Mouse (Mus musculus) C2C12 (cell line): ENCODE results near the gene Tpm1. TPM values are rescaled to one million over a fixed set of nuclear protein-coding genes. Genes with fewer than 3 reads are reported as not detected.

Source experiments
- H3K27me3 ChIP-seq: one replicate; pipeline ENCODE4 v1.6.1; 2011; ENCODE audit not compliant: control insufficient read depth, insufficient read depth, insufficient read length
- H3K36me3 ChIP-seq: one replicate; pipeline ENCODE4 v1.6.1; 2011; ENCODE audit not compliant: control insufficient read depth, insufficient read depth
- H3K4me3 ChIP-seq: one replicate; pipeline ENCODE4 v1.5.1; 2011; ENCODE audit warnings: mild to moderate bottlenecking, control low read depth; ENCODE audit not compliant: poor library complexity, insufficient read depth, severe bottlenecking
- H3K79me2 ChIP-seq: one replicate; pipeline ENCODE4 v1.6.1; 2011; ENCODE audit not compliant: control insufficient read depth, insufficient read depth
- H3K79me3 ChIP-seq: one replicate; pipeline ENCODE4 v1.6.1; 2011; ENCODE audit warnings: low read depth, control low read depth
- H3ac ChIP-seq: one replicate; pipeline ENCODE3; 2011; ENCODE audit warnings: low read depth; ENCODE audit not compliant: control insufficient read depth, insufficient read length
- CEBPB ChIP-seq: IDR thresholded peaks from one replicate; pipeline ENCODE4 v1.6.1; 2011; ENCODE audit warnings: low read depth, mild to moderate bottlenecking, control low read depth, moderate library complexity
- CTCF ChIP-seq: IDR thresholded peaks from one replicate; pipeline ENCODE4 v1.5.1; 2011; ENCODE audit not compliant: control insufficient read depth, insufficient read depth, insufficient read length
- FOSL1 ChIP-seq: IDR thresholded peaks from one replicate; pipeline ENCODE4 v1.8.0; 2011; ENCODE audit warnings: mild to moderate bottlenecking, low read length; ENCODE audit not compliant: poor library complexity, insufficient read depth, severe bottlenecking
- MAX ChIP-seq: IDR thresholded peaks from one replicate; pipeline ENCODE4 v1.6.1; 2011; ENCODE audit warnings: mild to moderate bottlenecking, control low read depth
- MYOD1 ChIP-seq: IDR thresholded peaks from one replicate; pipeline ENCODE4 v1.6.1; 2011; ENCODE audit warnings: low read depth; ENCODE audit not compliant: control insufficient read depth, insufficient read length
- MYOG ChIP-seq: IDR thresholded peaks from one replicate; pipeline ENCODE4 v1.6.1; 2011; ENCODE audit not compliant: control insufficient read depth, insufficient read length; ENCODE audit errors: extremely low read depth
- USF1 ChIP-seq: IDR thresholded peaks from one replicate; pipeline ENCODE4 v1.6.1; 2011; ENCODE audit warnings: low read depth, mild to moderate bottlenecking, control low read depth, moderate library complexity
- polyA plus RNA-seq: library from polyadenylated mRNA; unstranded; fragments of >200 nt; fragmentation: generic; extraction: Trizol; gene quantifications from one replicate; pipeline ENCODE4 v1.2.1, GENCODE M21; 2012; ENCODE audit warnings: missing spikeins

Tpm1 gene
- polyA plus RNA-seq, 1 experiment = 1,080 TPM

DNA sequence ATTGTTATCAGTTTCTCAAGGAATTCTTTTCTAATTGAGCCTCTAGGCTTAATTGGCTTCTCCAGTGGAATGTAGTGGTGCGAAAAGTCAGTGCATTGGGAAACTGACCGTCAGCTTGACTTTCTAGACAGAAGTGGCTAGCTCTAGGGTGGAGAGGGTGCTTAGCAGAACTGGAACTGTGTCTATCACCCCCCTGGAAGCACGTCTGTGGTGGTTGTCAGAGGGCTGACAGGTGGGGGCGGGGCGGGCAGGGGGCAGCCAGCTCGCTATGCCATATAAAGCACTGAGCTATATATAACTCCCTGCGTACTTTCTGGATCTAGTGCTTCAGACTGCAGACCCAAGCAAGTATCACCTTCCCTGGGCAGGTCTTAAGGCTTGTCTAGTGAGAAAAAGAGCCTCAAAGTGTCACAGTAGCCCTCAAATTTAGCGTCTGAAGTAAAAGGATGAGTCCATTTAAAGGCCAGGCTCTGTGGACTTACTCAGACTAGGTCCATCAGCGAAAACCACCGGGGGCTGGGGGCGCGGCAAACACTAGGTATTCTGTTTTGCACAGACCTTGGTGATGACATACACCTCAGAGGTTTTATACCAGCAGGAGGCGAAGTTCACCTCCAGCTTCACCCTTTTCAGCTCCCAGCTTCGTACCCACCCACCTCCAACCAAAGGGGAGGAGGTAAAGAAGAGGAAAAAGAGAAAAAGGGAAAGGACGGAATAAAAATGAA, 2.2 kb downstream of the Tpm1 start:
- no peaks in the 10 kb centered on the region for H3K27me3 ChIP-seq
- peaks cover 58% of the 10 kb centered on the region for H3K79me3 ChIP-seq
- peaks cover 43% of the 10 kb centered on the region for H3K36me3 ChIP-seq
- peak overlapping the region; percentile 60 for H3K4me3 ChIP-seq
- H3ac ChIP-seq = peak overlapping the region; percentile 63
- H3K79me2 ChIP-seq = peaks cover 71% of the 10 kb centered on the region
- TF ChIP-seq MYOG = no peak

DNA sequence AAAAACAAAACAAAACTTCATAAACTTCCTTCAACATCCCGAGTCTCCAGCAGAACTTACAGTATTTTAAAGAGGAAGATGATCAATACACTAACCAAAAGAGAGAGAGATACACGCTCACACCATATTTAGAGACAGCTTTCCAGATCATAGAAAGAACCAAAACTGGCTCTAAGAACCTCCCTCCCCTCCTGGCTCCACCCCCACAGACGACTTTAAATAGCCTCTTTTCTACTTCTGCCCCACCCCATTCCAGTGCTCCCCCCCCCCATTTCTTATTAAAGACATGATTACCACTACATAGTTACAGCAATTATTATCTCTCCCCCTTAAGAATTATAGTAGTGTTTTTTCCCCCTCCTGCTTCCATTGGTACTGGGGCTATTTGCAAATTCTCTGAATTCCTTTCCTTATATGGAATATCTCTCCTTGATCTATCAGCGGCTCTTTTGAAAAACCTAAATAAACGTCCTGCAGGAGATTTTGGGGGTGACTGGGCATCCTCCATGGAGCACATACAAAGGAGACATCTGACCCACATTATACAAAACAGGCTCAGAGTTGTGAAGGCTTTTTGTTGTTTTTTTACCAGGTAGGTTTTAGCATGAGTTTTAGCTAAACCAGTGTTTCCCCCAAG, 3.1 kb downstream of the Tpm1 start:
- TF ChIP-seq CTCF (no peak), MYOG (no peak)
- Histone ChIP-seq H3K4me3 (peak overlapping the region; percentile 60), H3K79me3 (peaks cover 67% of the 10 kb centered on the region), H3K79me2 (peaks cover 80% of the 10 kb centered on the region), H3K36me3 (peaks cover 53% of the 10 kb centered on the region), H3K27me3 (no peaks in the 10 kb centered on the region), H3ac (no peak overlapping the region)

DNA sequence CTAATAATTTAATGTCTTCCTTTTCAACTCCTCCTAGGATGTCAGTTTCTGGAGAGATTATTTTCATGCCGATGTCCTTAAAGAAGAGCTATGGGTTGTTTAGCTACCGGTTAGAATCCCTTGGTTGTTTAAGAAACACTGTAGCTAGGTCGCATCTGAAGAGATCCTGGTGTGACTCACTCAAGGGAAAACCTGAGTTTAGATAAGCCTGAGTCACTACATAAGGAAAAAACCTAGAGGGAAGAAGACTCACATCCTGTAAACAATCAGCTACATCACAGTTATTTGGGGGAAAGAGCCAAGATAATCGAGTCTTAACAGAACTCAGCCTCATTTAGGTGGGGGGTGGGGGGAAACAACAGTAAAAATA, 3.9 kb downstream of the Tpm1 start:
- no peak for TF ChIP-seq CTCF
- TF ChIP-seq MYOG = no peak
- no peak for TF ChIP-seq MAX
- TF ChIP-seq MYOD1 = no peak
- TF ChIP-seq CEBPB = no peak
- no peak for TF ChIP-seq FOSL1
- no peak for TF ChIP-seq USF1
- peaks cover 61% of the 10 kb centered on the region for H3K36me3 ChIP-seq
- H3K4me3 ChIP-seq = no peak overlapping the region
- H3K27me3 ChIP-seq = no peaks in the 10 kb centered on the region
- H3K79me2 ChIP-seq = peaks cover 88% of the 10 kb centered on the region
- H3ac ChIP-seq = no peak overlapping the region
- H3K79me3 ChIP-seq = peaks cover 75% of the 10 kb centered on the region

DNA sequence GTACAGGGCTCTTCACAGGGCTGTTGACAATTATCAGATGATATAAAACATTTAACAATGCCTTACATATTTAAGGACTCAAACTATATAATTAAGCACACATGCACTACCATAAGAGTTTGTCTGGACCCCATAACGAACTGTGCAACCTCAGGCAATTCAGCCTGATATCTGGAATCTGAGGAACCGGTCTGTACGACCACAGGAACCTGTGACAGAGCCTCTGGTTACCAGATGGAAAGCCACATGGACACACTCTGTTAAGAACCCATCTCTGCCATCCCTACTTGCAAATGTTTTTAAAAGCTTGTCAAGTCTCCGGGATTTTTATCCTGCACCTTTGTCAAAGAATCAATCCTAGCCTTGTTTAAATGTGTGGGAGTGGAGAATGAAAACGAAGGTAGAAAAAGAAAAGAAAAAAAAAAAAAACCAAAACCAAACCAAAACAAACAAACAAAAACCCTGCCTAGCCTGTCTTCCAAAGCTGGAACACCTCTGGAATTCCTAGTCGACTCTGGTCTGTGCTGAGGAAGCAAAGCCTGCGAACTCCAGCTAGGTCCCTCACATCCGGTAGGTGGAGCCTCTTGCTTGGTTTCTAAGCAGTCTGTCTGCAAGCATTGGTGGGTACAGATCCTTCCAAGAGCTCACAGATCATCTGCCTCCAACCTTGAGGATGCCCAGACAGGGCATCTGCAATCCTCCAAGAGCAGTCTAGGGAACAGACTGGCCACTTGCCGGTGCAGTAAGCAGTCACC, 4.5 kb downstream of the Tpm1 start:
- Histone ChIP-seq H3K27me3 (no peaks in the 10 kb centered on the region), H3K36me3 (peaks cover 66% of the 10 kb centered on the region), H3K79me2 (peaks cover 94% of the 10 kb centered on the region), H3ac (no peak overlapping the region), H3K4me3 (no peak overlapping the region), H3K79me3 (peaks cover 81% of the 10 kb centered on the region)
- TF ChIP-seq MYOD1 (no peak), CTCF (peak; percentile 34)

DNA sequence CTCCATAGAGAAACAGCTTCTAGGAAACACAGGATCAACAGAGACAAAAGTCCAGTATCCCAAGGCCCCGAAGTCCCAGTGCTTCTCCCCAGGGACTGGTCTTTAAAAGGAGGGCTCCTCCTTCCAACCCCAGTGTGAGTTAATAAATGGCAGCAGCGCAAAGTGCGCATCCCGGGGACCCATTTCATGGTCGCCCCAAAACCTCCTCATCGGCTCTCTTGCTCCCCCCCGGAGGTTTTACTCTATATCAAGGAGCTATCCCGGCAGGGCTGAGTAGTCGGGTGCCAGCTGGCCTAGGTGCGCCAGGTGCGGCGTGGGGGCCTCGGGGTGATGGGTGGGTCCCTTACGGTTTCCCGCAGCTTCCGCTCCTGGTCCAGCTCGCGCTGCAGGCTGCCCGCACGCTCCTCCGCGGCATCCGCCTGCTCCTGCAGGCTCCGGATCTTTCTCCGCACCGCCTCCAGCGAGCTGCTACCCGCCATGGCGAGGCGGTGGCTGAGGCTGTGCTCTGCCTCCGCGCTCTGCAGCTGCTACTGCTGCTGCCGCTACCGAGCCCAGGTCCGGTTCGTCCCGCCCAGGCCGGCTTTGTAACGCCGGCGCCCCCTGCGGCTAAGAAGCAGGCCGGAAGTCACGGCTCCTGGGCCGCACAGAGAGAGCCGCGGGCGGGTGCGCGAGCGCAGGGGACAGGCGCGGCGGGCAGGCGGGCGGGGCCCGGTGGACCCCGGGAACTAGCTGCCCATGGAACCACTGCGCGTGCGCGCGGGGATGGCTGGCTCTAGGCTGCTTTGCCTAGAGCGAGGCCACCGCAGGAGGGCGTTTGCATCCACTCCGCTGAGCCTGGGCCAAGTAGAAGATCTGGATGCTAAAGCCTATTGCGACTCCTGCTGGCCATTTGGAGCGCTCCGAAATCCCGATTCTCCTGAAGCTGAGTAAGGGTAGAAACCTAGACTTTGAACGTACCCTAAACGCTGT, 5.7 kb downstream of the Tpm1 start:
- peak overlapping the region; percentile 78 for H3ac ChIP-seq
- TF ChIP-seq MYOD1 = no peak
- no peak for TF ChIP-seq CEBPB
- TF ChIP-seq CTCF = peak; percentile 87
- no peak for TF ChIP-seq MYOG
- H3K79me2 ChIP-seq = peaks cover 100% of the 10 kb centered on the region
- peak overlapping the region; percentile 62 for H3K4me3 ChIP-seq
- peaks cover 79% of the 10 kb centered on the region for H3K36me3 ChIP-seq
- H3K79me3 ChIP-seq = peaks cover 91% of the 10 kb centered on the region
- no peaks in the 10 kb centered on the region for H3K27me3 ChIP-seq
